Mouse (Mus musculus) left cerebral cortex, adult 2 months (tissue): Measurements from ENCODE around the gene Grin2b. TPM values are rescaled to one million over a fixed set of nuclear protein-coding genes. Genes with fewer than 3 reads are reported as not detected.
"Not testable (repeated sequence)": the region's sequence is repeated elsewhere in the genome, so short reads cannot be mapped to it uniquely, and the experiment has no call there.

Experiments
- DNase-seq, 2 experiments: peaks; one replicate each; pipeline ENCODE4 v3.0.0; 2021 to 2022; ENCODE audit warnings: low spot score in 2 of 2, mixed read lengths in 1 of 2; ENCODE audit errors: extremely low spot score in 1 of 2
- H3K27ac ChIP-seq: fragments of 200-600 bp; 2 replicates; pipeline ENCODE4 v1.8.1; 2022
- H3K4me3 ChIP-seq: fragments of 200-600 bp; 2 replicates; pipeline ENCODE4 v1.8.1; 2022
- CTCF ChIP-seq: fragments of 200-600 bp; IDR thresholded peaks from 2 replicates; pipeline ENCODE4 v1.8.1; 2022; ENCODE audit warnings: antibody characterized with exemption, mild to moderate bottlenecking, moderate library complexity
- intact Hi-C: fragments of 180-260 bp; cut with DNase I; formaldehyde crosslinking; loops from one replicate; pipeline ENCODE4 v1.15.1; 2025
- microRNA-seq, 2 experiments: library from miRNA; unstranded; fragments of <30 nt; microRNA quantifications; one replicate each; pipeline ENCODE4 v1.2.0; 2021
- total RNA-seq, 2 experiments: library from RNA; stranded (reverse); gene quantifications; 2 replicates each; pipeline ENCODE4 v1.2.3; 2021

Grin2b gene
- total RNA-seq, 2 experiments from 2014 or later: 300 to 306 TPM

GRCm38 (mm10) chr6:135701361-135701760 is 471.9 kb downstream of the Grin2b start:
- DNase-seq: no peak
- no peak overlapping the region for H3K27ac ChIP-seq
- TF ChIP-seq CTCF: no peak
- no peak overlapping the region for H3K4me3 ChIP-seq
- intact Hi-C loops: no loop called here

GRCm38 (mm10) chr6:135700717-135701345 is 472.5 kb downstream of the Grin2b start:
- intact Hi-C loops: no loop called here
- peak; percentile 6 for TF ChIP-seq CTCF
- no peak overlapping the region for H3K4me3 ChIP-seq
- DNase-seq: no peak
- no peak overlapping the region for H3K27ac ChIP-seq

- TF ChIP-seq CTCF: no peak
- intact Hi-C loops: no loop called here
- Histone ChIP-seq H3K27ac (no peak overlapping the region), H3K4me3 (no peak overlapping the region)
- no peak for DNase-seq
These were observed 480.8 kb downstream of the Grin2b start for GRCm38 (mm10) chr6:135692533-135692932.

GRCm38 (mm10) chr6:135691561-135691960 is 481.8 kb downstream of the Grin2b start:
- intact Hi-C loops: no loop called here

DNA sequence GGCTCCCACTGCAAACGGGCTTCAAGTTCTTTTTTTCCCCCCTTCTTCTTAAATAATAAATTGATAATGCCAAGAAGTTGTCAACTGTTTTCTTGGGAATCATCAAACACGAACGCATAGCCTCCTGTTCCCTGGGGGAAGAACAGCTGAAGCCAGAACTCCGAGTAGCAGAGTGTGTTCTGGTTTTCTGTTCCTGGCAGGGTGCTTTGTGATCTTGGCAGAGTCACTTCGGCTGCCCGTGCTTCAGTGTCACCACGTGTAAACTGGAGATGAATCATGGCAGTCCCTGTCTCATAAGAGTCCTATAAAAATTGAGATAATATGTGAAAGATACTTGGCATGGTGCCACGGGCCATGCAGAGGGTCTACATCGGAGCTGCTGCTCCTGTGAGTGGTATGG is 485.4 kb downstream of the Grin2b start:
- Histone ChIP-seq H3K27ac (no peak overlapping the region), H3K4me3 (no peak overlapping the region)
- intact Hi-C loops: no loop called here
- TF ChIP-seq CTCF: no peak
- DNase-seq: no peak

More at GRCm38 (mm10) chr6:135691561-135691960, 481.8 kb downstream of the Grin2b start:
- no peak for TF ChIP-seq CTCF
- Histone ChIP-seq H3K4me3 (no peak overlapping the region), H3K27ac (no peak overlapping the region)
- DNase-seq: no peak

GRCm38 (mm10) chr6:135684206-135684605 is 489.1 kb downstream of the Grin2b start:
- DNase-seq: no peak
- H3K27ac ChIP-seq: no peak overlapping the region
- intact Hi-C loops: no loop called here
- TF ChIP-seq CTCF: no peak
- no peak overlapping the region for H3K4me3 ChIP-seq

GRCm38 (mm10) chr6:135681423-135681822 is 491.9 kb downstream of the Grin2b start:
- DNase-seq, H3K4me3 ChIP-seq, intact Hi-C loops, H3K27ac ChIP-seq: not testable (repeated sequence)

DNA sequence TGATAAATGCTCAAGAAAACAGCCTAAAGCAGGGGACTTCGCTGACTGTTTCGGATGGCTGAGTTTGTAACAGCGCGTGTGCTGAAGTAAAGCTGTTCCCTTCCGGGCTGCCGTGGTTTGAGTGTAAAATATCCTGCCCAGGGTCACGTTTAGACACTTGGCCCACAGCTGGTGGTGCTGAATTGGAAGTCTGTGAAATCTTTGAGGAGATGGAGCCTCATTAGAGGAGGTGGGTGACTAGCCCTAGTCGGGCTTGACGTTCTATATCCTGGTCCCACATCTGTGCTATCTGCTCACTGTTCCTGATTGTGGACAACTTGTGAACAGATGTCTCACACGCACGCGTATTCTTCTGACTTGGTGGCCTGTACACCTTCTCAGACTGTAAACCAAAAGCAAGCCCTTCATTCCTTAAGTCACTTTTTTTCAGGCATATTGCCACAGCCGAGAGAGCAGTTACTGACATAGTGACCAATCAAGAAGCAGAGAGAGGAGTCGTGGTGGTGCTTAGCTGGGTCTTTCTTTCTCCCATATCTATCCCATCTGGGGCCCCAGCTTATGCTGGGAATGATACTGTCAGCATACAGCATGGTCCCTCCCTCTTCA is 493.1 kb downstream of the Grin2b start:
- DNase-seq: no peak
- Histone ChIP-seq H3K4me3 (no peak overlapping the region), H3K27ac (no peak overlapping the region)
- intact Hi-C loops: no loop called here
- TF ChIP-seq CTCF: no peak

DNA sequence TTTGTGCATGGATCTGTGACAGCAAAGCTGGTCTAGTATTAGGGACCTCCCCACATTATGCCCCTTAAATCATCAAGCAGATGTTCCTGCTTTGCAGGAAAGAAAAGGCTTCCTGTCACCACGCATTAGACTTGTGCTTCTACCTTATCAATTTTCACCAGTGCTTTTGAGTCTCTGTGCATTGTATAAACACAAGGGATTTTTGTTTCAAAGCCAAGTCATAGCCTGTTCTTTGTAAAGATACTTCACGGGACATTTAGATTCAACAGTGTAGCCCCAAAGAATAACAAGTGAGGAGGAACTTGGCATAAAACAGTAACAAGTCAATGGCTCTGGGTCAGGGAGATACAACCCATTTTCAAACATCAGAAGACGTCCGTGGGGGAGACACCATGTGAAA is 498.9 kb downstream of the Grin2b start:
- intact Hi-C loops: no loop called here
- no peak overlapping the region for H3K4me3 ChIP-seq
- no peak for DNase-seq
- no peak for TF ChIP-seq CTCF
- H3K27ac ChIP-seq: no peak overlapping the region

DNA sequence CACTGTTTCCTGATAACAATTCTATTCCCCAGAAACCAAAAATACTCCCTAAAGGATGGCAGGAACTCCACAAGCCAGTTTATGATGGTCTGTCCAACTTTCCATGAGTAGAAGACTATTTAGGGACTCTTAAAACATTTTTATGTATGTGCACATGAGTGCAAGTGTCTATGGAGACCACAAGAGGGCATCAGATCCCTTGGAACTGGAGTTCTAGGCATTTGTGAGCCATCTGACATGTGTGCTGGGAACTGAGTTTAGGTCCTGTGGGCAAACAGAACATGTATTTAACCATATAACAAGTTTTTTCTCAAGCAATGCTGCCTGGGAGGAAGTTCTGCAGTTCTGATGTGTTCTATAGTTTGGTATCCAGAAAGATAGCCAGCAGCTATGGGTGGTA is 501.3 kb downstream of the Grin2b start:
- intact Hi-C loops: no loop called here
- DNase-seq: no peak
- no peak overlapping the region for H3K27ac ChIP-seq
- H3K4me3 ChIP-seq: no peak overlapping the region
- peak; percentile 1; the same call in 1 of the 2 replicates for TF ChIP-seq CTCF

Small RNA genes lying within 50 kb of the gene (microRNA-seq; reads per million reads assigned to microRNA genes)
- 0 reads per million in 2 experiments for gene Gm22892

Other genes with a start within 250 kb of the Grin2b start
- gene Gm8994, start 154.0 kb upstream of the Grin2b start, total RNA-seq: not detected
- not detected for gene E330021D16Rik, start 242.1 kb upstream of the Grin2b start, total RNA-seq